Mouse (Mus musculus): ENCODE measurements around the gene Gstt2.

- TF ChIP-seq CTCF (IDR thresholded peaks at IDR 0.05; ENCODE audit: control insufficient read depth, insufficient read depth, insufficient read length) (no peak), MYOG (IDR thresholded peaks at IDR 0.05; ENCODE audit: control insufficient read depth, extremely low read depth, insufficient read length) (no peak), MAX (IDR thresholded peaks at IDR 0.05) (no peak)
Measured at GRCm38 (mm10) chr10:75785442-75785841, 51.8 kb downstream of the Gstt2 start.
